Mouse (Mus musculus) layer of hippocampus, postnatal 36 days (tissue): ENCODE results near the gene Trcg1. TPM values are rescaled to one million over a fixed set of nuclear protein-coding genes. Genes with fewer than 3 reads are reported as not detected.

Source experiments
- DNase-seq, 2 experiments: peaks; one replicate each; pipeline ENCODE4 v3.0.0; 2022
- total RNA-seq, 2 experiments: library from RNA; stranded (reverse); gene quantifications; 2 replicates each; pipeline ENCODE4 v1.2.3; 2021

The Trcg1 gene
- total RNA-seq, 2 experiments from 2014 or later, result not detected

DNA sequence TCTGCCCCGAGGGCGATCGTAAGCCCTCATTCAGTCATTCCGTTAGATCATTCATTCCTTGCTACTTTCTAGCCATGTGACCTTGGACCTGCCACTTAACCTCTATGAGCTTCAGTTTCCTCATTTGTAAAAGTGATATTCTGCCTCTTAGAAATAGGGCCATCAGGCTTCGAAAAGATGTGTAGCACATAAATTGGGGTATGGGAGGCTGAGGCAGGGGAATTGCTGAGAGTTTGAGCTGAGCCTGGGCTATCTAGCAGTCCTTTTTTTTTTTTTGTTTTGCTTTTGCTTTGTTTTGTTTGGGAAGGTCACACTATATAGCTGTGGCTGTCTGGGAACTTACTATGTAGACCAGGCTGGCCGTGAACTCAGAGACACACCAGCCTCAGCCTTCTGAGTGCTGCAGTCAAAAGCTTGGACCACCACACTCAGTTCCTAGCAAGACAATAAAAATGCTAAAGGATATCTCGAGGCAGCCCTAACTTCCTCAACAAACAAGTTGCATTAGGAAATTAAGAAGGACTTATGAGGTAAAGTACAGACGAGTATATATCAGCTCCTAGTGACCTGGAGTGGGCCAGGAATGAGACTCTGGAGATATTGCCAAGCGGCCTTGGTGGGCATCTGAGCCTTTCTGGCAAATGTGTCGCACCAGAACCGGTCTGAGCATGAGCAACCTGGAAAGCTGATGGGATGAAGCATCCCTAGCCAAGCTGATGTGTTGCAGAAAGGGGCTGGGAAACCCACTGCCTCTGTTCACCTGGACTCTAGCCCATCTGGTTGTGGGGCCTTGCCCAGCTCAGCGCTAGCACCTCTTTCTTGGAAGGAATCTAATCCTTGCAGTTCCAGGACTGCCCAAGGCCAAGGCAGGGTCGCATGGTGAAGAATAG, 26.7 kb downstream of the Trcg1 start:
- DNase-seq, result no peak

DNA sequence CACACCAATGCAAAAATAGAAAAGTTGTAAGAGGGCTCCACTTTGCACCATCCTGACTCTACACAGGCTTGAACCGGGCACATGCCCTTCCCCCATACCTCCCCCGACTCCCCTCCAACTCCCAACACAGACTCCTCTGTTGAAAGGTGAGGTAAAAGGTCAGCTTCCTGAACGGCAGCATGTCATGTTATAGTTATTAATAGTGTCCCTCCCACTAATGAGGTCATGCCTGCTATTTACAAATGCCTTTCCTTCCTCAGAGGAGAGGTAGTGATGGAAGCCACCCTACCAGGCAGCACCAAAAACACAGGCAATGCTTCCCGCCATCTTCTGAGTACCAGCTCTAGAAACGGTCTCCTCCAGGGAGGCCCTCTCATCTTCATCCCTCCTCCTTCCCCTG, 28.8 kb downstream of the Trcg1 start:
- DNase-seq, result no peak

DNA sequence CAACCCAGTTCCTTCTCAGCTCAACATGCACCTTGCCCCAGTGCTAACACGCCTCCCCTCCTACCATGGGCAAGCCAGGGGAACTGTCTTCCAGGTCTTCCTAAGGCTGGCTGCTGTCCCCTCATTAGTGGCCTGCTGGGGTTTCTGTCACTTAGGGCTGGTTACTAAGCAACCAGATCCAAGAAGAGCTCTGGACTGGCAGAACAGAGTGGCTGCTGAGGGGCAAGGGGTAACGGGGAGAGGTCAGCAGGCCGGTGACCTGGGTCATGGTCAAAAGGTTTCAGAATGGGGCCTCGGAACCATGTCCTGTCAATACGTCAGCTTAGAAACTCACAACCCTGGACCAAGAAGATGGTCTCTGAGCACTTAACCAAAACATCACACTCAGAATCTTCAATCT, 31.1 kb downstream of the Trcg1 start:
- no peak for DNase-seq

DNA sequence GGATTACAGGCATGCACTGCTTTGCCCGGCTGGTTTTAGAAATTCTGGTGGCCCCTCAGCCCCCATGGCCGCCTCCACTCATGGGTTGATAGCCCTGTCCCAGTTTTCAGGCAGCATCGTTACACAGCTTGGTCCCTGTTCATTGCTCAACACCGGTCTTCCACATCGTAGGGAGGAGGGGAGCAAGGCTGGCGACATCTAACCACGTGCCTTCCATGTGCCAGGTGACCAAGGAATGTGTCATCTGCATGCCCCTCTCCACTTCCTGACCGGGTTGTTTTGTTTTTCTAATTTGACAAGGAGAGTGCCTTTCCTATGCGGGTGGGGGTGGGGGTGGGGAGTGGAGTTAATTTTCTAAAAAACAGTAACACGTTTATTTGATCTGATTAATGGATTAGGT, 31.7 kb downstream of the Trcg1 start:
- DNase-seq, result no peak

DNA sequence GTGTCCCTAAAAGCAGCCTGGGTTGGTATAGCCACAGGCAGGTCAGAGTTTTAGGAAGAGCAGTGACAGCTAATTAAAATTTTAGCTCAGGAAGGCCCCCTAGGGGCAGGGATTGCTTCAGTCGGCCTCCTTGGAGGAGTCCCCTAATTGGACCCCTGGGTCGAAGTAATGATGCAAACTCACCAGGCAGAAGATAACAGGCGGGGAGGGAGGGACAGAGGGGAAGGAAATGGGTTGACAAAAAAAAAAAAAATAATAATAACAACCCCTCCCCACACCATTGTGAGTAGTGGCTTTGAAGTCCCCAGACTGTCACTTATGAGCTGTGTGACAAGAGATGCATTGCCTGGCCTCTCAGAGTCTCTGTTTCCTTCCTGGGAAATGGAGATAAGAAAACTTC, 32.2 kb downstream of the Trcg1 start:
- DNase-seq, result no peak

DNA sequence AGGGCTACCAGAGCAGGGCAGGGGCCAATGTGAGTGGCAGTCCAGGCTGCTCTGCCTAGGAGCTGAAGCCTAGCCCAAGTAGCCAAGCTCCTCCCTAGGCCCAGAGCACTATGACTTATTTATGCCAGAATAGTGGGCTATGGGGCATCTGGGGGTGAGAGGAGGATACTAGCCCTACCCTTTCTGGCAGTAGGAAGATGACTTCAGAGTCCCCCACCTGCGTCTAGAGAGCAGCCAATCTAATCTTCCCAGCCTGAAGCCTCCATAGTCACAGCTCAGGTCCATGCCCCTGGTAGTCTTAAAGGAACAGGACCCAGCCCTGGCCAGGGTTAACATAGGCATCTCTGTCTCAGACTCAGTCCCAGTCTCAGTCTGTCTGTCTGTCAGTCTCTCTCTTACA, 33.0 kb downstream of the Trcg1 start:
- DNase-seq, result no peak

DNA sequence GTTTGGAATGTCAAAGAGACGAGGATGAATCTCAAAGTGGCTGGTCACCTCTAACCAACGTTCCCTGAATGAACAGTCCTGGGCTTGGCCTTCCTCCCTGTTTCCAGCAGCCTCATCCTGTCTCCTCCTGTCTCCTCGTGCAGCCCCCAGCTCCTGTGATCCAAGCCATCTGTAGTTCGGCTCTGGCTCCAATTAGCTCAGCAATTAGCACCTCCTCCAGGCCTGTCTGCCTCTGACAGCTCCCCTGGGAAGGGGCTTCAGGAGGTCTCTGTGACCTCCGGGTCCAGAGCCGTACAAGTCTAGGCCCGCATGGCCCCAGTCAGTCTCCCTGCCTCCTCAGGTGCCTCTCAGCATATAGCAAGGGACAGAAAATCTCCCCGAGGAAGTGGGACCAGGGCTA, 34.0 kb downstream of the Trcg1 start:
- peak in 1 of 2 experiments; percentile 43 for DNase-seq

DNA sequence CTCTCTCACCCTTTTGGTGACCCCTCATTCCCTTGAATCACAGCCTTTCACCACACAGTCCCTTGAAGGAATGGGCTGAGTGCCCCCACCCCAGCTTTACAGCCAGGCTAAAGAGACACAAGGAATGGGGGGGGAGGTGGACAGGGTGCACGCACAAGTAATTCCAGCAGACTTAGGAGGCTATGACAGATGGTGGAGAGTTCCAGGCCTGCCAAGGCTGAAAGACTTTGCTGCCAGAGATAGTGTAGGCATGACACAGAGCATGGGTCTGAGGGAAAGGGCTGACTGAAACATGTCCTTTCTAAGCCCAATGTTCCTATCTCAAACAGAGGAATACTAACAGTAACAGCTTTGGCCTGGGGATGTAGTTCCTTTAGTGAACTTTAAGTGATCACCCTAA, 34.7 kb downstream of the Trcg1 start:
- no peak for DNase-seq

DNA sequence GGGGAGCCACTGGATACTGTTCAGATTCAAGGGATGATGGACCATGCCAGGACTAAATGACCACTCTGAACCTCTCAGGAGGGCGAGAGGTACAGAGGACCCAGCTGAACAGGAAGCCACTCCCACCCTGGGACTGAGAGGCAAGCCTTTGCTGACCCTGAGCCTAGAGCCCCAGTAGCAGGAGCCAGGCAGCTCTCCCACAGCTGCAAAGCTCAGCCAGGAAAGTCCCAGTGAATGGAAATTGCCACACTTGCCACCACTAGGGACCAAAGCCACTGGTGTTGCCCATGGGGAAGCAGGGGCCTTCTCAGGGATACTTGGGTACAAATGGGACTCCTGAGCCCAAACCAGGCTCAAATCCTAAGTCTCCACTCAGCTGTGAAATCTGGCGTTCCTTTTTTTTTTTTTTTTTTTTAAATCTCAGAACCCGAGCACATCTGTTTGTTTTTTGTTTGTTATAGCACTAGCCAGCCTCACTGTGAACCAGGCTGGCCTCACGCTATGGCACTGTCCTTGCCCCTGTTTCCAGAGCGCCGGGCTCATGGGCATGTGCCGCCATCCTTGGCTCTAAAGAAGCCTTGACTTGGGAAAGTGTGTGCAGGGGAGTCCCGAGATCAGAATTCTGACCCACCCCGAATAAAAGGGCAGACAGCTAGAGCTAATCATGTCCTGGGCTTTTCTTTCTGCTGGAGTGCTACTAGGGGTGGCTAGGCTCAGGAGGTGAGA, 35.6 kb downstream of the Trcg1 start:
- no peak for DNase-seq

DNA sequence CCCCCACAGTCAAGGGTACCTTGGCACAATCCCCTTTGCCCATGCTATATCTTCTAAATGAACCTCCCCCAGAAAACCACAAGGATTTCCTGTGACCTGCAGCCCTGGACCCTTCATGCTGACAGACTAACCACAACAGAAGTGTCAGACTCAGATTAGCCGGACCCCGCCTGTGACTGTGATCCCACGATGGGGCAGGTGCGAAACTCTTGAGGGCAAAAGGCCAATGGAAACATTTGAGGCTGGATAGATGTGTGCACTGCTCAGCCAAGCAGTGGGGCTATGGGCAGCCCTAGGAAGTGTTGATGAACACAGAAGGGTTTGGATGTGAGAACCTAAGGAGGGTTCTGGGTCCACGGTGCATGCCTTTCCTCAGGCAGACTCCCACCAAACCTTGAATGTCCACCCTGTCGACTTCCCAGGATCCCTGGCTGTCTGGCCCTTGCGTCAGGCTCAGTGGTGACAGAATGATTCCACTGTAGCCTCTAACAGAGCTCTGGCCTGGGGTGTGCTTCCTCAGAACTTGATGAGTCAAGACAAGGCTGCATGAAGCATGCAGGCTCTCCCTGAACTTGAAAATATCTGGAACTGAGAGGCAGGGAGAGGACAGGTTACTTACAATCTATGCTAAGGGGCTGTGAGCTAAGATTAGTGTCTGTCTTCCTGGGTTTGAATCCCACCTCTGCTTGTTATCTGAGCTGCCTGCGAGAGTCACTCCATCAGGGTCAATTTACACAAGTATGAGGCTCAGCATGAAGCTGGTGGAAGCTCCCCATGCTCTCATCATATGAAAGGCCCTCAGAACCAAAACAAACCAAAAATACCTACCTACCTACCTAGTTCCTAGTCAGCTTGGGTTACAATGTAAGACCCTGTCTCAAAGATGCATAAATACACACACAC, 36.8 kb downstream of the Trcg1 start:
- no peak for DNase-seq

DNA sequence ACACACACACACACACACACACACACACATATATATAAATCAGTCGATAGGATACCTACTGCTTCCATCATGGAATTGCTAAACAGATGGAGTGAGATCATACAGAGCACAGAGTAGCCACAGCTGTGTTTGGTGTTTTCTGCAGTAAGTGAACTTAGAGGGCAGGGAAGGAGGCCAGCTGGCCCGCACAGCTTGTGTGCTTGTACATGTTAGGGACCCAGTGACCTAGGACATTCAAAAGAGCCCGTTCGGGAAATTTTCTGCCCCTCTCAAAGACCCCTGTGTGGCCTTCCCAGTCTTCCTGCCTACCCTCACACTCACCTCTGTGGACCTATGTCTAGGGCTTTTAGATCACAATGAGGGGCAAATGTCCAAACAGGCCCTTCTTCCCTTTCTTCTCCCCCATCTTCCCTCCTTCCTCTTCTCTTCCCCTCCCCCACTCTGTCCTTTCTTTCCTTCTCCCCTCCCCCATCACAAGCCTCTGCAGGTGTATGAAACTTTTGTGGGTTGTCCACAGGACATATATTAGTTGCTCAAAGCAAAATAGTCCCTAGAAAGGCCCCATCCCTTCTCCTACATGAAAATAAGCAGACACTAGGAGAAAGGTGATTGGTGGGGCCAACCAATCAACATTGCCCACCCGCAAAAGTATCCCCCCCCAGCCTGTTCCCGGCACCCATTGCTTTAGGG, 37.6 kb downstream of the Trcg1 start:
- DNase-seq, result no peak

DNA sequence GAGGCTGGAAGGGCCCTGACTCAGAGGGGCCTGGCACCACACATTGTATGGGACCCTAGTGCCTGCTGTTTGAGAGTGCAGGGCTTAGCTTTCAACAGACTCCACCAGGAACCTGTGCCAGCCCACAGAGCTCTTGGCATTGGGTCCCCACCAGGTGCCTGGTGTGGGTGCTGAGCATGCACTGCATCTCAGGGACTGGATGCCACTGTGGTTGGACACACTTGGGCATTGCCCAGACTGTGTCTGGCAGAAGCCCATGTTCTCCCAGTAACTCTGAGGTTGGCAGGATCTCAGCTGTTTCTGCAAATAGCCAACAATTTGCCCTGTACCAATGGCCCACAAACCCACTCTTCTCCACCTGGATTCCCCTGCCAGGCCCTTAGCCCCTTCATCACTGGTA, 40.0 kb downstream of the Trcg1 start:
- peak in 1 of 2 experiments; percentile 40 for DNase-seq

DNA sequence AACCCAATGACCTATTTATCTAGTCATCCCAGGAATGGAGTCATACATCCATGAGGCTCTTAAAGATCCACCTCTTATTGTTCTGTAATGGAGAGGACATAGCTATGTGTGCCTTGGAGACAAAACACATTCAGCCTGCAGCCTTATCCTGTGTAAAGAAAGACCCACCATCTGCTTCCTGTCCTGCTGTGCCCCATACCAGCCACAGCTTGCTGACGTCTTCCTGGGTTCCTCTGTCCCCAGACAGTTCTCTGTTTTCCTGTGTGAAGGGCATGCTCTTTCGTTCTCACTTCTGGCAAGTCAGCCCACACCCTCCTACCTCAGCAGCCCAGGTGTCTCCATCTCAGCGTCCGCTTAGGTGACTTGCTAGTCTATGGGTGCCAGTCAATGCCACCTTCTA, 41.9 kb downstream of the Trcg1 start:
- DNase-seq, result no peak

DNA sequence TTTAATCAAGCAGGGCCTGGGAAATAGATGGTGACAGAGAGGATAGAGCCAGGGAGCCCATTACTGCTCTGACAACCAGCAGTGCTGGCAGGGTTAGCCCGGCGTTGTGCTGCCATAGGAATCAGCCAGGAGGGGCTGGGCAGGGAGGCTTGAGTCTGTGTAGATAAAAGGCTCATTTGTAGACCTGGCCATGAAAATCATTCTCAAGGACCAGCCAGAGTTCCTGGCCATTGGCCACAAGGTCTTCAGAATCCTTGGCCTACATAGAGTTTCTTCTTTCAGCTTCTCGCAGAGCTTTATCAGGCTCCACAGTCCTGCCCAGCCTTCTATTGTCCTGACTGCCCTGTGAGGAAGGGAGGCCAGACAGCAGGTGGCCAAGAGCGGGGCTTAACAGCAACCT, 43.1 kb downstream of the Trcg1 start:
- no peak for DNase-seq

DNA sequence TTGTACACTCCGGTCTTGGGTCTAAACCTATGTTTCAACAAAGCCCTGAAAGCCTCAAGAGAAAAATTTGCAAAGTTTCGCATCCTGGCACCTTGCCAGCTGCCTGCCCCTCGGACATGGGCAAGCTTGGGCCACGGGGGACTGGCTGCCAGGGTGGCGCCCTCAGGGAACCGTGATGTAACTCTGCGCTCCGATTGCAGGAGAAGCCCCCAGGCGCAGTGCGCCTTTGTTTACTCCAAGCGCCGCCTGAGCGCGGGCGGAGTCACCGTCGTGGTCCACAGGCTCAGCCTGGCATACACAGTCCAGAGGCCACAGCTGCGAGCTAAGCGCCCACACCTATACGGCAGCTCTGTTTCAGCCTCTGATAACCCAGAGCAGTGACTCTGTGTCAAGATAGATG, 45.2 kb downstream of the Trcg1 start:
- DNase-seq, result no peak

DNA sequence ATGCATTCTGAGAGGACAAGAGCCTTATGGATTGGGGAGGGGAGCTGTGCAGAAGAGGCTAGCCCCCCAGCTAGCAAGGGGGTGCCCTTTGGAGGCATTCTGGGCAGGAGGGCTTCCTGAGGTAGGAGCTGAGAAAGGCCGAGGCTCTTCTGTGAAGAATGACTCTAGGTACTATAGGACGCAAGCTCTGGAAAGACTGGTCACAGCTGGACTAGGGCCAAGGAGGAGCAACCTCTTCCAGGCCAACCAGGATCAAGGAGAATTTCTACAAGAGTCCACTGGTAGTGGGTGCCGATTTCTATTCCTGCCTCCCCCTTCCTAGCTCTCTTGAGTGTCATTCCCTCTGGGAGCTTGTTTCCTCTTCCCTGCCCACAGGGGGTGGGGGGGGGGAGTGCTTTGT, 46.3 kb downstream of the Trcg1 start:
- no peak for DNase-seq

DNA sequence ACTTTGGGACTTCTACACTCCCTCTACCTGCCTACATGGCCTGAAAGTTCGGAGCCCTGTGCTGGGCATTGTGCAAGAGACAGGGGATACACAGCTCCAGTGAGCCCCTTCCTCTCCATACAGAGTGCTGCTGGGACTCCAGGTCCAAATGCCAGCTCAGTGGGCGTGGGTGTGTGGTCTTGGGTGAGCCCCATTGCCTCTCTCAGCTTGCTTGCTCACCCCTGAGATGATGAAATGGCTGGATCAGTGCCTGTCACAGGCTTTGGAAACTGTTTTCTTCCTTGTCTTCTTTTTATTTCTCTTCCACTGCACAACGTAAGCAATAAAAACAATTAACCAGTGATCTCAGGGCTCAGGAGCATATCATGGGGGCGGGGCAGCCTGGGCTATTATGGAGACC, 47.0 kb downstream of the Trcg1 start:
- DNase-seq, result no peak

DNA sequence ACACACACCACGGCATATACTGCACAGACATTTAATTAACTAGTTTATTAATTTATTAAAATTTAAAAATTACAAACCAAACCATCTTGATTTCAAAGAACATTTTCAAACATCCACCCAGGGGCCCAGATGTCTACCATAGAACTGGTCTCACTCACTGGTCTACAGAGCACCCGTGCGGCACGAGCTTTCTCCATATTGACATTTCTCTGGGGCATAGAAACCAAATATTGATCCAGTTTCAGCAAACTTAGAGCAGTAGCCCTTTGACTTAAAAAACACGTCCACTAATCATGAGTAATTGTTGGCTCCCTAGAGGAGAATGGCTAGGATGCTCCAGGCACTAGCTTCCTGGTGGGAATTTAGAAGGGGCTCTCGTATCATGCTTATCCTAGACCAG, 50.8 kb downstream of the Trcg1 start:
- no peak for DNase-seq

DNA sequence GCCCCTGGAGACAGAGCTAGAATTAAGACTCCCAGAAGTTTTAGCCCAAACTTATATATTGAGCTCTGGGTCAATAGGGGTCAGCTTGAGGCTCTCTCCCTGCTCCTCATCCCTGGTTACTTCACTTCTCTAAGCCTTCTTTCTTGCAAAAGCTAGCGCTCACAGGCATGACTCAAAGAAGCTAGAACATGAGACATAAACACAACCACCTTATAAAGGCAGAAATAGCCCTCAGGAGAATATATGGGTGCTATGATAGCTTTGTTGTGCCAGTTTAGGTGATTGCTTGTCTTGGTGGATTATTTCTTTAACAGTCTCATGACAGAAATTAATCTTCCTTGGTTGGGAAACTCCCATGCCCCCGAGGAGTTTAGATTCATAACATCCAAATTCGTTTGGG, 58.5 kb downstream of the Trcg1 start:
- no peak for DNase-seq

DNA sequence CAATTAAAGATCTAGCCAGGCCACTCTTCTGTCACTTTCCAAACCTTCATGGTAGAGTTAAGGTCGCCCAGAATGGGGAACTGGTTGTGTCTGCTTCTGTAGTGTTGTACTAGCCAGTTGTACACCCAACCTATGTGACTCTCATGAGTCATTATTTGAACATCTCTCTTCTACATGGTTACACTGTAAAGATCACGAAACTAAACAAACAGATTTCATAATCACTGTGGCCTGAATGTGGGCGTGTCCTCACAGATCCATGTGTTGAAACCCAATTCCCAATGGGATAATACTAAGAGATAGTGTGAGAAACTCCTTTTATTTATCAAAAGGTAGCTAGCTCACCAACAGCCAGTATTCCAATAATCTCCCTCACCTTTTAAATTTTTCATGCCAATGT, 59.3 kb downstream of the Trcg1 start:
- no peak for DNase-seq

DNA sequence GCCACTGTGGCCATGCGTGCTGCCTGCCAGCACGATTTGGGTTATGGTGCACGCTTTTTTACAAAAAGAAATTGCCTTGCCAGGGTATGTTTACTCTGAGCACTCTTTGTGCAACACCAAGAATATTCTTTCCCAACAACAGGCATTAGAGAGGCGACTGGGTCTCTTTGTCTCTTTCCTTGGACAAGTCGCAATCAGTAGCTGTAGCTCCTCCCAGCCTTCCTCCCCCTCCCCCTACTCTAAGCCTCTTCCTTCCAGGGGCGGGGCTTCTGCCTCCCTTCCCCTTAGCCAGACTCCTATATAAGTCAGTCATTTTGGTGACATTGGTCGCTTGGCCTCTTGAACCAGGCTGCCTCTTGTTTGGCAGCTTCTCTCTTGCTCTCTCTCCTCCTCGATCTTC, 59.9 kb downstream of the Trcg1 start:
- no peak for DNase-seq

DNA sequence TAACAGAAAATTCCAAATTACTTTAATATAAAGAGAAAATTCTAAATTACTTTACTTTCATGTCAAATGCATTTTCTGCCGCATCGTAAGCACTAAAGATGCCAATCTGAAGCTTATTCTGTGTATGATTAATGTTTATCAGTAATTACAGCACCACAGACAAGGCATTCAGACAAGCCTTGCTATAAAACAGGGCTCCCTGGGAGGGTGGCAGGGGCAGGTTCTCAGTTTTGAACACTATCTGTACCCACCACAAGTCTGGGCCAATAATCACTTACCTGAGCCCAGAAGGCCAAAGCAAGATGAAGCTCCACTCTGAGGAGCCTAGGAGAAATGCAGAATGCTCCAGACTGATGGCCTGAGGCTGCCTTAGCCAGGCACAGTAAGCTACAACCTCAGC, 61.6 kb downstream of the Trcg1 start:
- DNase-seq, result no peak
